Mouse (Mus musculus) olfactory bulb, adult 2 months (tissue): ENCODE measurements around the gene Fance.

Experiments used
- CTCF ChIP-seq: fragments of 200-500 bp; IDR thresholded peaks from 2 replicates; pipeline ENCODE4 v1.5.1; 2012; ENCODE audit warnings: low read depth, mild to moderate bottlenecking, low read length, moderate library complexity; ENCODE audit not compliant: insufficient read depth
- POLR2A ChIP-seq: fragments of 200-500 bp; IDR thresholded peaks from 2 replicates; pipeline ENCODE4 v1.6.1; 2012; ENCODE audit warnings: mild to moderate bottlenecking, low read depth, low read length, moderate library complexity; ENCODE audit not compliant: insufficient read depth

- TF ChIP-seq CTCF = no peak
- TF ChIP-seq POLR2A = no peak
These were observed 12.4 kb downstream of the Fance start for GRCm38 (mm10) chr17:28325751-28326150.
